Mouse (Mus musculus) heart, embryonic 11.5 days (tissue): ENCODE data around the gene Tmem98. TPM values are rescaled to one million over a fixed set of nuclear protein-coding genes. Genes with fewer than 3 reads are reported as not detected.

Experiments
- ATAC-seq: fragments of 200-750 bp; cut with Nextera tagmentation; replicated peaks from 2 replicates; pipeline ENCODE4 v1.8.0; 2017; ENCODE audit warnings: moderate library complexity; ENCODE audit not compliant: insufficient number of reproducible peaks, low FRiP score, low TSS enrichment
- H3K27ac ChIP-seq: fragments of 300-500 bp; sonication (generic); 2 replicates; pipeline ENCODE4 v1.5.1; 2014; ENCODE audit warnings: mild to moderate bottlenecking, low read depth, low read length
- H3K27me3 ChIP-seq: fragments of 300-500 bp; sonication (generic); 2 replicates; pipeline ENCODE4 v1.6.1; 2014; ENCODE audit warnings: mild to moderate bottlenecking, low read length, mixed read lengths; ENCODE audit not compliant: control insufficient read depth, insufficient read depth
- H3K36me3 ChIP-seq: fragments of 300-500 bp; sonication (generic); 2 replicates; pipeline ENCODE4 v1.6.1; 2014; ENCODE audit warnings: mild to moderate bottlenecking, low read length, moderate library complexity, mixed read lengths; ENCODE audit not compliant: control insufficient read depth, insufficient read depth
- H3K4me1 ChIP-seq: fragments of 300-500 bp; sonication (generic); 2 replicates; pipeline ENCODE4 v1.6.1; 2014; ENCODE audit warnings: low read length; ENCODE audit not compliant: control insufficient read depth, insufficient read depth
- H3K4me2 ChIP-seq: fragments of 300-500 bp; sonication (generic); 2 replicates; pipeline ENCODE4 v1.6.1; 2014; ENCODE audit warnings: mild to moderate bottlenecking, moderate library complexity
- H3K4me3 ChIP-seq: fragments of 300-500 bp; sonication (generic); 2 replicates; pipeline ENCODE4 v1.5.1; 2014; ENCODE audit warnings: low read depth, low read length
- H3K9ac ChIP-seq: fragments of 300-500 bp; sonication (generic); 2 replicates; pipeline ENCODE4 v1.6.1; 2014; ENCODE audit warnings: mild to moderate bottlenecking, low read depth, low read length, moderate library complexity
- H3K9me3 ChIP-seq: fragments of 300-500 bp; sonication (generic); replicated peaks from 2 replicates; pipeline ENCODE4 v1.6.1; 2016; ENCODE audit warnings: low read length; ENCODE audit not compliant: control insufficient read depth
- WGBS: fragments of 180-500 bp; shearing (Covaris S2); extraction: QIAGEN DNeasy Blood & Tissue Kit; methylation state at CpG from one replicate; pipeline ENCODE4 v1.1.7; 2014; ENCODE audit not compliant: insufficient replicate concordance; 5-methylcytosine and 5-hydroxymethylcytosine counted together
- polyA plus RNA-seq: library from polyadenylated mRNA; unstranded; fragments of >200 nt; fragmentation: Nextera tagmentation; extraction: Ambion mirVana; gene quantifications from 2 replicates; pipeline ENCODE4 v1.2.1, GENCODE M21; 2014

Tmem98 gene
- polyA plus RNA-seq, 1 experiment from 2014 or later = 116 TPM

DNA sequence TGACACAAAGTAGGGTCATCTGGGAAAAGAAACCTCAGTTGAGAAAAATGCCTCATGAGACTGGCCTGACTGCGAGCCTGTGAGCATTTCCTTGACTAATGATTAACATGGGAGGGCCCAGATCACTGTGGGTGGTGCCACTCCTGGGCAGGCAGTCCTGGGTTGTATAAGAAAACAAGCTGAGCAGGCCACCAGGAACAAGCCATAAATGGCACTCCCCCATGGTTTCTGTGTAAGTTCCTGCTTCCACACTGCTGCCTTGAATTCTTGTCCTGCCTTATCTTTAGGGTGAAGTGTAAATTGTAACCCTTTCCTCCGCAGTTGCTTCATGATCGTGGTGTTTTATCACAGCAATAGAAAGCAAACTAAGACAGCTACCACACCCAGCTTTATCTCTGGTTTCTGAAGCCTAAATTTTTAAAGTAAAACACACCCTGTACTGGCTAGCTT is 25.7 kb upstream of the Tmem98 start:
- Histone ChIP-seq H3K27me3 (no peaks in the 10 kb centered on the region), H3K4me1 (peaks cover 4% of the 10 kb centered on the region; the same call in 1 of the 2 replicates), H3K36me3 (no peaks in the 10 kb centered on the region), H3K9me3 (no peaks in the 10 kb centered on the region), H3K4me2 (peak overlapping the region; percentile 22), H3K9ac (no peak overlapping the region), H3K27ac (peak overlapping the region; percentile 63), H3K4me3 (no peak overlapping the region)
- no peak for ATAC-seq
- 8% methylated on average over 3 of the region's 3 CpGs for WGBS

GRCm38 (mm10) chr11:80785672-80786071 is 24.3 kb upstream of the Tmem98 start:
- no peaks in the 10 kb centered on the region for H3K27me3 ChIP-seq
- H3K4me3 ChIP-seq = no peak overlapping the region
- no peak overlapping the region for H3K4me2 ChIP-seq
- no peaks in the 10 kb centered on the region for H3K9me3 ChIP-seq
- no peak overlapping the region for H3K27ac ChIP-seq
- H3K4me1 ChIP-seq = peaks cover 4% of the 10 kb centered on the region; the same call in 1 of the 2 replicates
- H3K9ac ChIP-seq = no peak overlapping the region
- 68% methylated on average over 5 of the region's 5 CpGs for WGBS
- no peaks in the 10 kb centered on the region for H3K36me3 ChIP-seq
- no peak for ATAC-seq

- H3K9me3 ChIP-seq = no peaks in the 10 kb centered on the region
- H3K9ac ChIP-seq = no peak overlapping the region
- 57% methylated on average over 7 of the region's 7 CpGs for WGBS
- no peak for ATAC-seq
- H3K4me3 ChIP-seq = no peak overlapping the region
- H3K4me1 ChIP-seq = no peaks in the 10 kb centered on the region
- H3K27me3 ChIP-seq = no peaks in the 10 kb centered on the region
- H3K36me3 ChIP-seq = no peaks in the 10 kb centered on the region
- H3K4me2 ChIP-seq = no peak overlapping the region
- H3K27ac ChIP-seq = no peak overlapping the region
Observed at GRCm38 (mm10) chr11:80789647-80790240, 20.2 kb upstream of the Tmem98 start.

DNA sequence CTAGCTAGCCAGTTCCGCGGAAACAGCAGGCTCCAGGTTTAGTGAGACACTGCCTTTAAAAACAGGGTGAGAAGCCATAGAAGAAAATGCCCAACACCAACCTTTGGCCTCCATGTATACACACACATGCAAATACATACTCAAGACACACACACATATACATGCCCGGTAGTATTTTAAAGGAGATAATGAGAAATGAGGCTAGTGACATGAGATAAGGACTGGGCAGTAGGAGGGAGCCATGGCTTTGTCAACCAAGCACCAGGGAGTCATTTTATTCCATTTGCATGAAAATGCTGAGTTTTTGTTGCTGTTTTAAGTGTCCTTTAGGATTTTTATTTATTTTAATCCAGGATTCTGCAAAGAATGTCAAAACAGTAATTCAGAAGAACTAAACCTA is 19.6 kb upstream of the Tmem98 start:
- H3K4me1 ChIP-seq = no peaks in the 10 kb centered on the region
- no peaks in the 10 kb centered on the region for H3K36me3 ChIP-seq
- no peak overlapping the region for H3K27ac ChIP-seq
- H3K4me2 ChIP-seq = no peak overlapping the region
- H3K9me3 ChIP-seq = no peaks in the 10 kb centered on the region
- no peak overlapping the region for H3K9ac ChIP-seq
- H3K4me3 ChIP-seq = no peak overlapping the region
- 57% methylated on average over 3 of the region's 3 CpGs for WGBS
- no peak for ATAC-seq
- no peaks in the 10 kb centered on the region for H3K27me3 ChIP-seq

DNA sequence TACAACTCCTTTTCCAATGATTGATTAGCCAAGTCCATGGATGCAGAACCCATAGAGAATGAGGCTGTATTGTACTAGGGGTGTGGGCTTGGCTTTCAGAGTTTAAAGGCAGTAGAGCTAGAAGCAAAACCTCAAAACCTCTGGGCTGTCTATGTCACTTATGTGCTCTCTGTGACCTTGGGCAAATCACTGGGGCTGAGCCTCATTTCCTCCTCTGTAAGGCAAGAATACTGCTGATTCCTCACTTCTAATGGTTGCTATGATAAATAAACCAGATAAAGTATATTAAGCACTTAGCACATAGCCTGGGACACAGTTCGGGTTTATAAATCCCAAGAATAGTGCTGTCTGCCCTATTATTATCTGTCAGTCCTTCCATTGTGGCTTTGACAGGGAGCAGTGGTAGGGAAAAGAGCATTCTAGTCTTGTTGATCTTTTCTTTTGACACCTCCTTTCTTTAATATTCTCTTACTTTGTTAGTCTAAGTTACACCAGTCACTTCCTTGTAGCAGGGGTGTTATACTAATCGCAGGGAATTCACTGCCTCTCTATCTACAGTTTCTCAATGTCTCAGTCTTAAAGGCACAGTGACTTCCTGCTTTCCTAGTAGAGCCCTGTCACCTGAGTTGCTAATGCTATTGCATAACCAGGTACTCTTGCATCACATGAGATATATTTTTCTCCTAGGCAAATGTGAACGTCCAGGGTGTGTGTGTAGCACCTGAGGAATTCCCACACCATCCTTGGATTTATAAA is 18.1 kb upstream of the Tmem98 start:
- Histone ChIP-seq H3K4me1 (no peaks in the 10 kb centered on the region), H3K27me3 (no peaks in the 10 kb centered on the region), H3K9ac (no peak overlapping the region), H3K27ac (no peak overlapping the region), H3K4me2 (no peak overlapping the region), H3K36me3 (no peaks in the 10 kb centered on the region), H3K9me3 (no peaks in the 10 kb centered on the region), H3K4me3 (no peak overlapping the region)
- ATAC-seq = no peak
- 58% methylated on average over 3 of the region's 3 CpGs for WGBS

DNA sequence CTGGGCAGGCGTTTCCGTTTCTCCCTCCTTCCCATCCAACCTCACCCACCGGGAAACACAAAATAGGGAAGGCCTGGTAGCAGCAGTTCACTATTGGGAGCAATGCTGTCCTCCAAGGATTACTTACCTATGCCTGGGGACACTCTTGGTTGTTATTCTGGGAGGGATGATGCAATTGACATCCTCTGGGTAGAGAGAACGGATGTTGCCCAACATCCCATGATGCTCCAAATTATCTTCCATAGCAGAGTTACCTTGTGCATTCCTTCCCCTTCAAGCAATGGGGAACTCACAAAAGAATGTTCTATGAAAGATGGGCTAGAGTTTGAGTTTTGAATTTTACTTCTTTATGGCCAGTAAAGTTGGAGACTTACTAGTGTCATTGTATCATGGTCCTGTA is 16.6 kb upstream of the Tmem98 start:
- no peak overlapping the region for H3K27ac ChIP-seq
- 84% methylated on average over 4 of the region's 4 CpGs for WGBS
- H3K36me3 ChIP-seq = no peaks in the 10 kb centered on the region
- H3K4me2 ChIP-seq = no peak overlapping the region
- H3K9ac ChIP-seq = no peak overlapping the region
- no peak overlapping the region for H3K4me3 ChIP-seq
- H3K4me1 ChIP-seq = no peaks in the 10 kb centered on the region
- ATAC-seq = no peak
- no peaks in the 10 kb centered on the region for H3K9me3 ChIP-seq
- H3K27me3 ChIP-seq = no peaks in the 10 kb centered on the region

- H3K9ac ChIP-seq = no peak overlapping the region
Observed at GRCm38 (mm10) chr11:80794290-80794689, 15.7 kb upstream of the Tmem98 start.

DNA sequence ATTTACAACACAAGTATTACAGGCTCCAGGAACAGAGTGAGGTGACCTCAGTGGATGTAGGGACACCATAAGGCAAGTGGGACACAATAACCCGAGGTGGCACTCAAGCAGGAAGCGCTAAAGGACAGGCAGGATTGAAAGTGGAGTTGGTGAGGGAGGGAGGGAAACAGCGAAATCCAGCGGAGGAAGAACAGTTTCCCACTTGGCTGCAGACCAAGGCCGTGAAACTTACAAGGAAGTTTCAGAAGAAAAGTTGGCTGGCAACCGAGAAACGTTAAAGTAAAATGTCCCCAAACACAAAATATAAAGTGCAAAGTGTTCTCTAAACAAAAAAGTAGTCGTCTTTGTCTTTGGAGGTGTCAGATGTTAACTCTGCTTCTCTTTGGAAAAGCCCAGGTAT is 14.5 kb upstream of the Tmem98 start:
- H3K27ac ChIP-seq = no peak overlapping the region
- H3K9ac ChIP-seq = no peak overlapping the region
- no peak overlapping the region for H3K4me2 ChIP-seq
- WGBS = 57% methylated on average over 8 of the region's 8 CpGs
- no peaks in the 10 kb centered on the region for H3K36me3 ChIP-seq
- no peaks in the 10 kb centered on the region for H3K27me3 ChIP-seq
- H3K4me1 ChIP-seq = no peaks in the 10 kb centered on the region
- H3K9me3 ChIP-seq = no peaks in the 10 kb centered on the region
- ATAC-seq = no peak
- no peak overlapping the region for H3K4me3 ChIP-seq

More at GRCm38 (mm10) chr11:80794290-80794689, 15.7 kb upstream of the Tmem98 start:
- ATAC-seq = no peak
- Histone ChIP-seq H3K27ac (no peak overlapping the region), H3K4me1 (no peaks in the 10 kb centered on the region), H3K4me2 (no peak overlapping the region), H3K27me3 (no peaks in the 10 kb centered on the region), H3K36me3 (no peaks in the 10 kb centered on the region), H3K9me3 (no peaks in the 10 kb centered on the region), H3K4me3 (no peak overlapping the region)
- WGBS = 83% methylated on average over 4 of the region's 4 CpGs

- Histone ChIP-seq H3K27me3 (no peaks in the 10 kb centered on the region), H3K36me3 (no peaks in the 10 kb centered on the region), H3K4me2 (no peak overlapping the region), H3K27ac (no peak overlapping the region), H3K4me1 (no peaks in the 10 kb centered on the region), H3K9me3 (no peaks in the 10 kb centered on the region), H3K9ac (no peak overlapping the region), H3K4me3 (no peak overlapping the region)
- 46% methylated on average over 3 of the region's 3 CpGs for WGBS
- ATAC-seq = no peak
Observed at GRCm38 (mm10) chr11:80799979-80800378, 10.0 kb upstream of the Tmem98 start.
